Mouse (Mus musculus) gastrocnemius, postnatal 10 days (tissue): ENCODE results near the gene Cdc6. TPM values are rescaled to one million over a fixed set of nuclear protein-coding genes. Genes with fewer than 3 reads are reported as not detected.
A peak's percentile ranks its signal among the peaks of the same experiment; 100 is the strongest.

Experiments used
- DNase-seq: peaks from one replicate; pipeline ENCODE4 v3.0.0; 2021; ENCODE audit warnings: mixed read lengths
- long read RNA-seq, 2 experiments: library from polyadenylated mRNA; stranded (forward); transcript quantifications; one replicate each; pipeline ENCODE4 v2.0.0; 2021
- total RNA-seq, 2 experiments: library from RNA; stranded (reverse); gene quantifications; 2 replicates each; pipeline ENCODE4 v1.2.3; 2021

The Cdc6 gene
- total RNA-seq, result 1 to 10 TPM; 2.3 to 3.5 TPM
- long read RNA-seq, experiment 1, full-length matches to known transcripts, result 2 of 3 reads
- long read RNA-seq, experiment 1, partial matches to known transcripts, result 0 of 3 reads
- long read RNA-seq, experiment 1, other reads (novel, unspliced or antisense), result 1 of 3 reads
- long read RNA-seq, experiment 2, full-length matches to known transcripts, result 2 of 3 reads
- long read RNA-seq, experiment 2, partial matches to known transcripts, result 1 of 3 reads
- long read RNA-seq, experiment 2, other reads (novel, unspliced or antisense), result 0 of 3 reads

GRCm38 (mm10) chr11:98907437-98908173 is at the start of gene Cdc6:
Gene Cdc6 (plus strand): TSS chr11:98907801.
- peak; percentile 92 for DNase-seq

- DNase-seq, result peak; percentile 91
Observed at GRCm38 (mm10) chr11:98858759-98859731, 48.6 kb upstream of the Cdc6 start.

GRCm38 (mm10) chr11:98863028-98863750 is 44.4 kb upstream of the Cdc6 start, which contains the start of gene Wipf2:
Gene Wipf2 (plus strand): TSS chr11:98863638.
- peak; percentile 97 for DNase-seq

- no peak for DNase-seq
Observed at GRCm38 (mm10) chr11:98863751-98864429, 43.7 kb upstream of the Cdc6 start.

- DNase-seq, result no peak
Observed at GRCm38 (mm10) chr11:98867293-98867692, 40.3 kb upstream of the Cdc6 start.

- DNase-seq, result no peak
Observed at GRCm38 (mm10) chr11:98869906-98870305, 37.7 kb upstream of the Cdc6 start.

GRCm38 (mm10) chr11:98870791-98871190 is 36.8 kb upstream of the Cdc6 start:
- no peak for DNase-seq

- no peak for DNase-seq
Observed at GRCm38 (mm10) chr11:98871416-98871815, 36.2 kb upstream of the Cdc6 start.

GRCm38 (mm10) chr11:98872040-98872439 is 35.6 kb upstream of the Cdc6 start:
- no peak for DNase-seq

GRCm38 (mm10) chr11:98873900-98874299 is 33.7 kb upstream of the Cdc6 start:
- no peak for DNase-seq

- no peak for DNase-seq
Observed at GRCm38 (mm10) chr11:98877001-98877400, 30.6 kb upstream of the Cdc6 start.

GRCm38 (mm10) chr11:98887703-98888102 is 19.9 kb upstream of the Cdc6 start:
- no peak for DNase-seq

GRCm38 (mm10) chr11:98889077-98889476 is 18.5 kb upstream of the Cdc6 start:
- DNase-seq, result no peak

- no peak for DNase-seq
Observed at GRCm38 (mm10) chr11:98889977-98890376, 17.6 kb upstream of the Cdc6 start.

GRCm38 (mm10) chr11:98892426-98892825 is 15.2 kb upstream of the Cdc6 start:
- no peak for DNase-seq

GRCm38 (mm10) chr11:98900529-98901125 is 7.0 kb upstream of the Cdc6 start:
- DNase-seq, result no peak

- no peak for DNase-seq
Observed at GRCm38 (mm10) chr11:98902621-98903245, 4.9 kb upstream of the Cdc6 start.

- no peak for DNase-seq
Observed at GRCm38 (mm10) chr11:98904577-98904976, 3.0 kb upstream of the Cdc6 start.

- no peak for DNase-seq
Observed at GRCm38 (mm10) chr11:98905033-98905432, 2.6 kb upstream of the Cdc6 start.

- DNase-seq, result no peak
Observed at GRCm38 (mm10) chr11:98905583-98905982, 2.0 kb upstream of the Cdc6 start.
